Mouse (Mus musculus) embryonic facial prominence, embryonic 15.5 days (tissue): Measurements from ENCODE around the gene Ppih. TPM values are rescaled to one million over a fixed set of nuclear protein-coding genes. Genes with fewer than 3 reads are reported as not detected.

Experiments
- ATAC-seq: fragments of 200-750 bp; cut with Nextera tagmentation; 2 replicates; pipeline ENCODE4 v1.8.0; 2017; ENCODE audit warnings: low read depth, moderate TSS enrichment; ENCODE audit not compliant: insufficient number of reproducible peaks, low FRiP score, low TSS enrichment
- H3K27ac ChIP-seq: fragments of 300-500 bp; sonication (generic); replicated peaks from 2 replicates; pipeline ENCODE4 v1.5.1; 2015; ENCODE audit warnings: mild to moderate bottlenecking, inconsistent platforms
- H3K27me3 ChIP-seq: fragments of 300-500 bp; sonication (generic); 2 replicates; pipeline ENCODE4 v1.6.1; 2015; ENCODE audit warnings: inconsistent platforms
- H3K36me3 ChIP-seq: fragments of 300-500 bp; sonication (generic); 2 replicates; pipeline ENCODE4 v1.6.1; 2015; ENCODE audit warnings: mild to moderate bottlenecking, inconsistent platforms
- H3K4me1 ChIP-seq: fragments of 300-500 bp; sonication (generic); 2 replicates; pipeline ENCODE4 v1.6.1; 2015; ENCODE audit warnings: inconsistent platforms
- H3K4me2 ChIP-seq: fragments of 300-500 bp; sonication (generic); replicated peaks from 2 replicates; pipeline ENCODE4 v1.6.1; 2015; ENCODE audit warnings: mild to moderate bottlenecking, inconsistent platforms
- H3K4me3 ChIP-seq: fragments of 300-500 bp; sonication (generic); replicated peaks from 2 replicates; pipeline ENCODE4 v1.5.1; 2015; ENCODE audit warnings: mild to moderate bottlenecking, inconsistent platforms
- H3K9ac ChIP-seq: fragments of 300-500 bp; sonication (generic); 2 replicates; pipeline ENCODE4 v1.6.1; 2015; ENCODE audit warnings: inconsistent platforms
- H3K9me3 ChIP-seq: fragments of 300-500 bp; sonication (generic); replicated peaks from 2 replicates; pipeline ENCODE4 v1.6.1; 2016; ENCODE audit warnings: inconsistent platforms
- WGBS: fragments of 180-500 bp; shearing (Covaris S2); methylation state at CpG from one replicate; pipeline ENCODE4 v1.1.7; 2015; 5-methylcytosine and 5-hydroxymethylcytosine counted together
- polyA plus RNA-seq: library from polyadenylated mRNA; unstranded; fragments of >200 nt; fragmentation: Nextera tagmentation; extraction: Ambion mirVana; gene quantifications from 2 replicates; pipeline ENCODE4 v1.2.1, GENCODE M21; 2015

The Ppih gene
- polyA plus RNA-seq = 76.8 and 84.3 TPM in 2 replicates

- peaks cover 14% of the 10 kb centered on the region for H3K4me1 ChIP-seq
- peak within 1 kb of the TSS; percentile 50 for H3K9ac ChIP-seq
- H3K27me3 ChIP-seq = no peaks in the 10 kb centered on the region; the same call in 1 of the 2 replicates
- H3K4me2 ChIP-seq = peak within 1 kb of the TSS; percentile 74
- H3K4me3 ChIP-seq = peak within 1 kb of the TSS; percentile 62
- H3K27ac ChIP-seq = peak within 1 kb of the TSS; percentile 92
- peaks cover 20% of the 10 kb centered on the region for H3K36me3 ChIP-seq
- no peaks in the 10 kb centered on the region for H3K9me3 ChIP-seq
- 1% methylated on average over 44 of the region's 44 CpGs for WGBS
- peak; percentile 95 for ATAC-seq
Observed at GRCm38 (mm10) chr4:119320131-119320830, at the start of gene Ppih. TSS of gene Ppih (minus strand) at chr4:119320546.

GRCm38 (mm10) chr4:119369460-119369859 is 49.1 kb upstream of the Ppih start:
- WGBS = 88% methylated on average over 6 of the region's 6 CpGs
- Histone ChIP-seq H3K4me2 (no peak overlapping the region), H3K27me3 (no peaks in the 10 kb centered on the region), H3K4me1 (no peaks in the 10 kb centered on the region), H3K4me3 (no peak overlapping the region), H3K9ac (no peak overlapping the region), H3K9me3 (no peaks in the 10 kb centered on the region), H3K36me3 (no peaks in the 10 kb centered on the region), H3K27ac (no peak overlapping the region)
- ATAC-seq = no peak

GRCm38 (mm10) chr4:119366758-119367526 is 46.6 kb upstream of the Ppih start:
- WGBS = 48% methylated on average over 4 of the region's 4 CpGs
- no peak for ATAC-seq
- H3K4me1 ChIP-seq = no peaks in the 10 kb centered on the region

GRCm38 (mm10) chr4:119362231-119362630 is 41.9 kb upstream of the Ppih start:
- Histone ChIP-seq H3K9ac (no peak overlapping the region), H3K9me3 (no peaks in the 10 kb centered on the region), H3K27ac (no peak overlapping the region), H3K36me3 (no peaks in the 10 kb centered on the region), H3K4me2 (no peak overlapping the region), H3K4me3 (no peak overlapping the region), H3K4me1 (peaks cover 8% of the 10 kb centered on the region; the same call in 1 of the 2 replicates), H3K27me3 (peaks cover under 1% of the 10 kb centered on the region; the same call in 1 of the 2 replicates)
- 80% methylated on average over 3 of the region's 3 CpGs for WGBS
- no peak for ATAC-seq

More at GRCm38 (mm10) chr4:119366758-119367526, 46.6 kb upstream of the Ppih start:
- H3K9me3 ChIP-seq = no peaks in the 10 kb centered on the region
- no peak overlapping the region for H3K27ac ChIP-seq
- no peaks in the 10 kb centered on the region for H3K36me3 ChIP-seq
- H3K9ac ChIP-seq = no peak overlapping the region
- H3K4me3 ChIP-seq = no peak overlapping the region
- no peak overlapping the region for H3K4me2 ChIP-seq
- H3K27me3 ChIP-seq = no peaks in the 10 kb centered on the region

GRCm38 (mm10) chr4:119359196-119359971 is 39.0 kb upstream of the Ppih start:
- 6% methylated on average over 30 of the region's 30 CpGs for WGBS
- Histone ChIP-seq H3K27me3 (peaks cover 4% of the 10 kb centered on the region; the same call in 1 of the 2 replicates), H3K36me3 (no peaks in the 10 kb centered on the region), H3K4me2 (peak overlapping the region; percentile 63), H3K4me1 (peaks cover 12% of the 10 kb centered on the region; the same call in 1 of the 2 replicates), H3K4me3 (peak overlapping the region; percentile 43), H3K9ac (peak overlapping the region; percentile 31), H3K9me3 (no peaks in the 10 kb centered on the region), H3K27ac (peak overlapping the region; percentile 39)
- ATAC-seq = no peak

- no peak for ATAC-seq
- H3K27me3 ChIP-seq = no peaks in the 10 kb centered on the region
- H3K4me3 ChIP-seq = no peak overlapping the region
- H3K27ac ChIP-seq = no peak overlapping the region
- H3K9ac ChIP-seq = no peak overlapping the region
- no peaks in the 10 kb centered on the region for H3K9me3 ChIP-seq
- no peaks in the 10 kb centered on the region for H3K36me3 ChIP-seq
- H3K4me1 ChIP-seq = no peaks in the 10 kb centered on the region
- 84% methylated on average over 6 of the region's 6 CpGs for WGBS
- H3K4me2 ChIP-seq = no peak overlapping the region
Observed at GRCm38 (mm10) chr4:119345508-119345907, 25.2 kb upstream of the Ppih start.

- no peaks in the 10 kb centered on the region for H3K36me3 ChIP-seq
- 0 out of 2 replicates have a peak overlapping the region, but pooled peaks have one; percentile 6 for H3K4me3 ChIP-seq
- H3K9ac ChIP-seq = no peak overlapping the region
- H3K4me2 ChIP-seq = peak overlapping the region; percentile 37
- ATAC-seq = peak; percentile 34; the same call in 1 of the 2 replicates
- H3K9me3 ChIP-seq = no peaks in the 10 kb centered on the region
- no peaks in the 10 kb centered on the region for H3K27me3 ChIP-seq
- 1% methylated on average over 10 of the region's 10 CpGs for WGBS
- peaks cover 8% of the 10 kb centered on the region; the same call in 1 of the 2 replicates for H3K4me1 ChIP-seq
- H3K27ac ChIP-seq = no peak overlapping the region
Observed at GRCm38 (mm10) chr4:119338861-119339361, 18.6 kb upstream of the Ppih start.

- ATAC-seq = no peak
- Histone ChIP-seq H3K4me1 (peaks cover 8% of the 10 kb centered on the region; the same call in 1 of the 2 replicates), H3K9me3 (no peaks in the 10 kb centered on the region), H3K4me2 (peak overlapping the region; percentile 37), H3K27me3 (no peaks in the 10 kb centered on the region), H3K36me3 (no peaks in the 10 kb centered on the region), H3K27ac (no peak overlapping the region), H3K9ac (no peak overlapping the region), H3K4me3 (0 out of 2 replicates have a peak overlapping the region, but pooled peaks have one; percentile 6)
- 61% methylated on average over 4 of the region's 4 CpGs for WGBS
Observed at GRCm38 (mm10) chr4:119338422-119338821, 18.1 kb upstream of the Ppih start.

- no peak overlapping the region for H3K4me3 ChIP-seq
- H3K36me3 ChIP-seq = no peaks in the 10 kb centered on the region
- no peaks in the 10 kb centered on the region for H3K9me3 ChIP-seq
- no peak overlapping the region for H3K27ac ChIP-seq
- 82% methylated on average over 6 of the region's 6 CpGs for WGBS
- no peak for ATAC-seq
- H3K4me1 ChIP-seq = 0 out of 2 replicates have a peak, but pooled peaks cover 1% of the 10 kb centered on the region
- no peak overlapping the region for H3K9ac ChIP-seq
- no peak overlapping the region for H3K4me2 ChIP-seq
- H3K27me3 ChIP-seq = no peaks in the 10 kb centered on the region
Observed at GRCm38 (mm10) chr4:119333487-119333886, 13.1 kb upstream of the Ppih start.

- peak overlapping the region; percentile 50 for H3K9ac ChIP-seq
- ATAC-seq = peak; percentile 25; the same call in 1 of the 2 replicates
- peak overlapping the region; percentile 74 for H3K4me2 ChIP-seq
- 20% methylated on average over 10 of the region's 10 CpGs for WGBS
- no peaks in the 10 kb centered on the region; the same call in 1 of the 2 replicates for H3K27me3 ChIP-seq
- H3K4me3 ChIP-seq = peak overlapping the region; percentile 62
- H3K4me1 ChIP-seq = peaks cover 14% of the 10 kb centered on the region
- peak overlapping the region; percentile 92 for H3K27ac ChIP-seq
- no peaks in the 10 kb centered on the region for H3K9me3 ChIP-seq
- peaks cover 12% of the 10 kb centered on the region; the same call in 1 of the 2 replicates for H3K36me3 ChIP-seq
Observed at GRCm38 (mm10) chr4:119320896-119321550, 677 bp upstream of the Ppih start.
